Mouse (Mus musculus) ES-Bruce4 (cell line): ENCODE measurements around the gene Vamp9. TPM values are rescaled to one million over a fixed set of nuclear protein-coding genes. Genes with fewer than 3 reads are reported as not detected.

ENCODE experiments used
- H3K27ac ChIP-seq: 2 replicates; pipeline ENCODE4 v1.5.1; 2012; ENCODE audit warnings: low read length, inconsistent platforms; ENCODE audit not compliant: insufficient read depth
- H3K27me3 ChIP-seq: 2 replicates; pipeline ENCODE4 v1.6.1; 2012; ENCODE audit warnings: mild to moderate bottlenecking, low read length, inconsistent platforms; ENCODE audit not compliant: control insufficient read depth, poor library complexity, insufficient read depth, severe bottlenecking
- H3K36me3 ChIP-seq: 2 replicates; pipeline ENCODE4 v1.6.1; 2012; ENCODE audit warnings: inconsistent platforms, mild to moderate bottlenecking, low read length, moderate library complexity; ENCODE audit not compliant: control insufficient read depth, poor library complexity, insufficient read depth, severe bottlenecking
- H3K4me1 ChIP-seq: one replicate; pipeline ENCODE4 v1.8.1; 2011; ENCODE audit warnings: low read length; ENCODE audit not compliant: control insufficient read depth, insufficient read depth
- H3K4me3 ChIP-seq: 2 replicates; pipeline ENCODE4 v1.5.1; 2011; ENCODE audit warnings: low read depth, mild to moderate bottlenecking, low read length
- H3K9ac ChIP-seq: 2 replicates; pipeline ENCODE4 v1.6.1; 2012; ENCODE audit warnings: low read depth, mild to moderate bottlenecking, inconsistent platforms; ENCODE audit not compliant: poor library complexity, severe bottlenecking
- H3K9me3 ChIP-seq: replicated peaks from 2 replicates; pipeline ENCODE4 v1.6.1; 2012; ENCODE audit warnings: mild to moderate bottlenecking, low read length, inconsistent platforms; ENCODE audit not compliant: control insufficient read depth, poor library complexity, insufficient read depth, severe bottlenecking
- CTCF ChIP-seq: IDR thresholded peaks from one replicate; pipeline ENCODE4 v1.8.1; 2011; ENCODE audit warnings: low read depth, low read length
- EP300 ChIP-seq: IDR thresholded peaks from 2 replicates; pipeline ENCODE4 v1.6.1; 2011; ENCODE audit warnings: low read depth, low read length; ENCODE audit not compliant: insufficient read depth
- POLR2A ChIP-seq: IDR thresholded peaks from one replicate; pipeline ENCODE4 v1.8.1; 2011; ENCODE audit warnings: low read length; ENCODE audit not compliant: insufficient read depth
- polyA plus RNA-seq: library from polyadenylated mRNA; stranded (reverse); fragments of >200 nt; gene quantifications from 2 replicates; pipeline ENCODE4 v1.2.4, GENCODE M21; 2011; ENCODE audit warnings: low read depth; ENCODE audit not compliant: missing spikeins, insufficient read depth, insufficient read length

The Vamp9 gene
- polyA plus RNA-seq, 1 experiment: not detected

- no peak overlapping the region for H3K4me3 ChIP-seq
- H3K27me3 ChIP-seq: no peaks in the 10 kb centered on the region
- H3K9me3 ChIP-seq: no peaks in the 10 kb centered on the region
- no peak overlapping the region for H3K9ac ChIP-seq
- H3K36me3 ChIP-seq: no peaks in the 10 kb centered on the region
- H3K4me1 ChIP-seq: no peaks in the 10 kb centered on the region
- H3K27ac ChIP-seq: no peak overlapping the region
- TF ChIP-seq EP300 (no peak), CTCF (peak; percentile 78), POLR2A (no peak)
Measured at GRCm38 (mm10) chr5:99927951-99928350, 21.9 kb downstream of the Vamp9 start.

GRCm38 (mm10) chr5:99931910-99932309 is 25.9 kb downstream of the Vamp9 start:
- no peak overlapping the region for H3K9ac ChIP-seq
- no peaks in the 10 kb centered on the region for H3K9me3 ChIP-seq
- no peaks in the 10 kb centered on the region for H3K4me1 ChIP-seq
- no peak overlapping the region for H3K4me3 ChIP-seq
- H3K27ac ChIP-seq: no peak overlapping the region
- TF ChIP-seq POLR2A: no peak
- no peak for TF ChIP-seq CTCF
- TF ChIP-seq EP300: no peak
- no peaks in the 10 kb centered on the region for H3K36me3 ChIP-seq
- H3K27me3 ChIP-seq: no peaks in the 10 kb centered on the region

GRCm38 (mm10) chr5:99939440-99939839 is 33.4 kb downstream of the Vamp9 start:
- Histone ChIP-seq H3K4me3 (no peak overlapping the region), H3K27me3 (no peaks in the 10 kb centered on the region), H3K36me3 (no peaks in the 10 kb centered on the region), H3K27ac (no peak overlapping the region), H3K4me1 (no peaks in the 10 kb centered on the region), H3K9me3 (no peaks in the 10 kb centered on the region; the same call in none of the 2 replicates), H3K9ac (no peak overlapping the region)
- no peak for TF ChIP-seq EP300
- TF ChIP-seq POLR2A: no peak
- TF ChIP-seq CTCF: no peak

GRCm38 (mm10) chr5:99941273-99941672 is 35.2 kb downstream of the Vamp9 start:
- H3K9ac ChIP-seq: no peak overlapping the region
- H3K27ac ChIP-seq: peak overlapping the region; percentile 60; the same call in 1 of the 2 replicates
- no peaks in the 10 kb centered on the region for H3K4me1 ChIP-seq
- no peak for TF ChIP-seq EP300
- TF ChIP-seq POLR2A: no peak
- TF ChIP-seq CTCF: no peak
- H3K36me3 ChIP-seq: no peaks in the 10 kb centered on the region
- no peak overlapping the region for H3K4me3 ChIP-seq
- no peaks in the 10 kb centered on the region for H3K27me3 ChIP-seq
- H3K9me3 ChIP-seq: no peaks in the 10 kb centered on the region; the same call in none of the 2 replicates

GRCm38 (mm10) chr5:99941776-99942502 is 35.9 kb downstream of the Vamp9 start:
- no peaks in the 10 kb centered on the region; the same call in none of the 2 replicates for H3K9me3 ChIP-seq
- H3K27ac ChIP-seq: no peak overlapping the region
- H3K9ac ChIP-seq: no peak overlapping the region
- no peaks in the 10 kb centered on the region for H3K36me3 ChIP-seq
- TF ChIP-seq CTCF (no peak), POLR2A (no peak), EP300 (no peak)
- H3K27me3 ChIP-seq: no peaks in the 10 kb centered on the region
- no peak overlapping the region for H3K4me3 ChIP-seq
- no peaks in the 10 kb centered on the region for H3K4me1 ChIP-seq

GRCm38 (mm10) chr5:99952513-99952912 is 46.5 kb downstream of the Vamp9 start:
- H3K4me3 ChIP-seq: no peak overlapping the region
- no peak overlapping the region for H3K9ac ChIP-seq
- no peaks in the 10 kb centered on the region for H3K9me3 ChIP-seq

More at GRCm38 (mm10) chr5:99952513-99952912, 46.5 kb downstream of the Vamp9 start:
- Histone ChIP-seq H3K36me3 (peaks cover 2% of the 10 kb centered on the region), H3K27me3 (no peaks in the 10 kb centered on the region), H3K27ac (no peak overlapping the region), H3K4me1 (no peaks in the 10 kb centered on the region)
- TF ChIP-seq POLR2A: no peak
- TF ChIP-seq CTCF: no peak
